Mouse (Mus musculus): ENCODE data around the gene Olfr211. TPM values are rescaled to one million over a fixed set of nuclear protein-coding genes. Genes with fewer than 3 reads are reported as not detected.
A peak's percentile ranks its signal among the peaks of the same experiment; 100 is the strongest.

Olfr211 gene
- polyA plus RNA-seq (2015; fragmentation: Nextera tagmentation; extraction: Ambion mirVana): not detected in 2 replicates

- Histone ChIP-seq H3K27me3 (no peaks in the 10 kb centered on the region), H3K9me3 (no peaks in the 10 kb centered on the region), H3K4me3 (no peak within 1 kb of the TSS), H3K9ac (no peak within 1 kb of the TSS), H3K27ac (replicated peaks) (no peak within 1 kb of the TSS), H3K4me1 (replicated peaks) (no peaks in the 10 kb centered on the region; the same call in 1 of the 2 replicates), H3K4me2 (no peak within 1 kb of the TSS), H3K36me3 (no peaks in the 10 kb centered on the region)
- no peak for ATAC-seq (ENCODE audit: low FRiP score, low read depth)
- WGBS: 66% methylated on average over 4 of the region's 4 CpGs
Observed at GRCm38 (mm10) chr6:116488791-116489190, at the start of gene Olfr211. Olfr211 (plus strand) TSS chr6:116489091.

GRCm38 (mm10) chr6:116439531-116439930 is 49.4 kb upstream of the Olfr211 start:
- H3K27ac ChIP-seq (replicated peaks): no peak overlapping the region
- WGBS: 91% methylated on average over 6 of the region's 6 CpGs

GRCm38 (mm10) chr6:116440447-116440846 is 48.4 kb upstream of the Olfr211 start:
- no peak overlapping the region for H3K4me2 ChIP-seq
- H3K27me3 ChIP-seq: no peaks in the 10 kb centered on the region
- no peaks in the 10 kb centered on the region for H3K36me3 ChIP-seq
- no peak for ATAC-seq (ENCODE audit: low FRiP score, low read depth)
- 69% methylated on average over 4 of the region's 4 CpGs for WGBS
- no peak overlapping the region for H3K27ac ChIP-seq (replicated peaks)
- H3K4me3 ChIP-seq: no peak overlapping the region
- H3K9me3 ChIP-seq: no peaks in the 10 kb centered on the region
- H3K9ac ChIP-seq: no peak overlapping the region
- no peaks in the 10 kb centered on the region for H3K4me1 ChIP-seq (replicated peaks)

More at GRCm38 (mm10) chr6:116439531-116439930, 49.4 kb upstream of the Olfr211 start:
- H3K4me1 ChIP-seq (replicated peaks): no peaks in the 10 kb centered on the region
- no peak overlapping the region for H3K9ac ChIP-seq
- H3K4me3 ChIP-seq: no peak overlapping the region
- ATAC-seq (ENCODE audit: low FRiP score, low read depth): no peak
- H3K27me3 ChIP-seq: no peaks in the 10 kb centered on the region
- no peaks in the 10 kb centered on the region for H3K36me3 ChIP-seq
- H3K4me2 ChIP-seq: no peak overlapping the region
- no peaks in the 10 kb centered on the region for H3K9me3 ChIP-seq

- ATAC-seq (ENCODE audit: low FRiP score, low read depth): no peak
- Histone ChIP-seq H3K27ac (replicated peaks) (no peak overlapping the region), H3K9me3 (no peaks in the 10 kb centered on the region), H3K27me3 (no peaks in the 10 kb centered on the region), H3K9ac (no peak overlapping the region), H3K4me3 (no peak overlapping the region), H3K4me1 (replicated peaks) (no peaks in the 10 kb centered on the region), H3K4me2 (no peak overlapping the region), H3K36me3 (no peaks in the 10 kb centered on the region)
- 88% methylated on average over 4 of the region's 4 CpGs for WGBS
Observed at GRCm38 (mm10) chr6:116440849-116441248, 48.0 kb upstream of the Olfr211 start.

GRCm38 (mm10) chr6:116455781-116456180 is 33.1 kb upstream of the Olfr211 start:
- Histone ChIP-seq H3K4me2 (no peak overlapping the region), H3K9me3 (no peaks in the 10 kb centered on the region), H3K4me1 (replicated peaks) (peaks cover 4% of the 10 kb centered on the region), H3K4me3 (no peak overlapping the region), H3K27me3 (peaks cover 8% of the 10 kb centered on the region; the same call in 1 of the 2 replicates), H3K9ac (no peak overlapping the region), H3K36me3 (no peaks in the 10 kb centered on the region), H3K27ac (replicated peaks) (no peak overlapping the region)
- no peak for ATAC-seq (ENCODE audit: low FRiP score, low read depth)
- WGBS: 79% methylated on average over 4 of the region's 4 CpGs

GRCm38 (mm10) chr6:116456482-116456881 is 32.4 kb upstream of the Olfr211 start:
- peaks cover 11% of the 10 kb centered on the region for H3K27me3 ChIP-seq
- H3K9me3 ChIP-seq: no peaks in the 10 kb centered on the region
- H3K4me3 ChIP-seq: no peak overlapping the region
- H3K4me1 ChIP-seq (replicated peaks): peaks cover 7% of the 10 kb centered on the region
- H3K27ac ChIP-seq (replicated peaks): no peak overlapping the region
- no peak overlapping the region for H3K4me2 ChIP-seq
- H3K36me3 ChIP-seq: no peaks in the 10 kb centered on the region
- WGBS: 91% methylated on average over 1 of the region's 1 CpGs
- no peak overlapping the region for H3K9ac ChIP-seq
- no peak for ATAC-seq (ENCODE audit: low FRiP score, low read depth)

GRCm38 (mm10) chr6:116458728-116459127 is 30.2 kb upstream of the Olfr211 start:
- H3K9me3 ChIP-seq: no peaks in the 10 kb centered on the region
- no peak overlapping the region for H3K27ac ChIP-seq (replicated peaks)
- no peaks in the 10 kb centered on the region for H3K36me3 ChIP-seq
- no peak overlapping the region for H3K4me3 ChIP-seq
- peaks cover 15% of the 10 kb centered on the region for H3K27me3 ChIP-seq
- WGBS: 80% methylated on average over 4 of the region's 4 CpGs
- no peak for ATAC-seq (ENCODE audit: low FRiP score, low read depth)
- no peak overlapping the region for H3K4me2 ChIP-seq
- H3K4me1 ChIP-seq (replicated peaks): peaks cover 7% of the 10 kb centered on the region
- H3K9ac ChIP-seq: no peak overlapping the region

GRCm38 (mm10) chr6:116459232-116459631 is 29.7 kb upstream of the Olfr211 start:
- WGBS: 74% methylated on average over 2 of the region's 2 CpGs

GRCm38 (mm10) chr6:116460544-116461283 is 28.2 kb upstream of the Olfr211 start, which contains the start of gene Alox5:
Alox5 (minus strand) TSS chr6:116461178.
- WGBS: 3% methylated on average over 43 of the region's 43 CpGs

More at GRCm38 (mm10) chr6:116459232-116459631, 29.7 kb upstream of the Olfr211 start:
- Histone ChIP-seq H3K27me3 (peaks cover 15% of the 10 kb centered on the region), H3K9ac (no peak overlapping the region), H3K9me3 (no peaks in the 10 kb centered on the region), H3K4me3 (no peak overlapping the region), H3K4me1 (replicated peaks) (peaks cover 7% of the 10 kb centered on the region), H3K36me3 (no peaks in the 10 kb centered on the region), H3K27ac (replicated peaks) (no peak overlapping the region), H3K4me2 (no peak overlapping the region)
- ATAC-seq (ENCODE audit: low FRiP score, low read depth): no peak

GRCm38 (mm10) chr6:116468081-116468480 is 20.8 kb upstream of the Olfr211 start:
- no peaks in the 10 kb centered on the region for H3K9me3 ChIP-seq
- no peaks in the 10 kb centered on the region for H3K27me3 ChIP-seq
- H3K36me3 ChIP-seq: no peaks in the 10 kb centered on the region
- H3K4me3 ChIP-seq: no peak overlapping the region
- no peak overlapping the region for H3K9ac ChIP-seq
- WGBS: 33% methylated on average over 3 of the region's 3 CpGs
- no peak overlapping the region for H3K4me2 ChIP-seq
- H3K27ac ChIP-seq (replicated peaks): no peak overlapping the region
- no peaks in the 10 kb centered on the region for H3K4me1 ChIP-seq (replicated peaks)
- ATAC-seq (ENCODE audit: low FRiP score, low read depth): no peak

More at GRCm38 (mm10) chr6:116460544-116461283, 28.2 kb upstream of the Olfr211 start, which contains the start of gene Alox5:
- H3K4me2 ChIP-seq: peak within 1 kb of the TSS; percentile 62
- H3K9ac ChIP-seq: no peak within 1 kb of the TSS
- H3K36me3 ChIP-seq: no peaks in the 10 kb centered on the region
- peaks cover 15% of the 10 kb centered on the region for H3K27me3 ChIP-seq
- H3K9me3 ChIP-seq: no peaks in the 10 kb centered on the region
- peak within 1 kb of the TSS; percentile 36 for H3K4me3 ChIP-seq
- ATAC-seq (ENCODE audit: low FRiP score, low read depth): peak; percentile 15; the same call in 1 of the 2 replicates
- H3K4me1 ChIP-seq (replicated peaks): peaks cover 7% of the 10 kb centered on the region
- H3K27ac ChIP-seq (replicated peaks): no peak within 1 kb of the TSS

- H3K4me2 ChIP-seq: no peak overlapping the region
- H3K36me3 ChIP-seq: no peaks in the 10 kb centered on the region
- 86% methylated on average over 1 of the region's 1 CpGs for WGBS
- no peaks in the 10 kb centered on the region for H3K9me3 ChIP-seq
- H3K4me3 ChIP-seq: no peak overlapping the region
- H3K4me1 ChIP-seq (replicated peaks): no peaks in the 10 kb centered on the region; the same call in 1 of the 2 replicates
- no peak overlapping the region for H3K27ac ChIP-seq (replicated peaks)
- H3K9ac ChIP-seq: no peak overlapping the region
- no peaks in the 10 kb centered on the region for H3K27me3 ChIP-seq
- no peak for ATAC-seq (ENCODE audit: low FRiP score, low read depth)
Observed at GRCm38 (mm10) chr6:116485081-116485480, 3.8 kb upstream of the Olfr211 start.

- ATAC-seq (ENCODE audit: low FRiP score, low read depth): no peak
- Histone ChIP-seq H3K27ac (replicated peaks) (no peak overlapping the region), H3K9me3 (no peaks in the 10 kb centered on the region), H3K9ac (no peak overlapping the region), H3K4me1 (replicated peaks) (no peaks in the 10 kb centered on the region; the same call in 1 of the 2 replicates), H3K4me2 (no peak overlapping the region), H3K4me3 (no peak overlapping the region), H3K27me3 (no peaks in the 10 kb centered on the region), H3K36me3 (no peaks in the 10 kb centered on the region)
- 76% methylated on average over 1 of the region's 1 CpGs for WGBS
Observed at GRCm38 (mm10) chr6:116486833-116487232, 2.1 kb upstream of the Olfr211 start.
